Mouse (Mus musculus) CD4-positive, CD25-positive, alpha-beta regulatory T cell, adult 4 months (primary cell): ENCODE measurements around the gene Mboat2. TPM values are rescaled to one million over a fixed set of nuclear protein-coding genes. Genes with fewer than 3 reads are reported as not detected.

Source experiments
- ATAC-seq: one replicate; pipeline ENCODE4 v1.8.0; 2017
- polyA plus RNA-seq, 2 experiments: library from polyadenylated mRNA; unstranded; fragments of 100-300 nt; shearing (Covaris generic); gene quantifications; one replicate each; pipeline ENCODE4 v1.2.1; 2017

Mboat2 gene
- polyA plus RNA-seq, 2 experiments from 2014 or later: 0.15 to 0.34 TPM

GRCm38 (mm10) chr12:24907894-24908293 is 77.2 kb downstream of the Mboat2 start:
- ATAC-seq: no peak

GRCm38 (mm10) chr12:24909679-24910078 is 79.0 kb downstream of the Mboat2 start:
- ATAC-seq: no peak

GRCm38 (mm10) chr12:24912174-24912573 is 81.5 kb downstream of the Mboat2 start:
- no peak for ATAC-seq

- ATAC-seq: no peak
Measured at GRCm38 (mm10) chr12:24912876-24913275, 82.2 kb downstream of the Mboat2 start.

- ATAC-seq: no peak
Measured at GRCm38 (mm10) chr12:24918575-24919262, 88.0 kb downstream of the Mboat2 start.

GRCm38 (mm10) chr12:24920861-24921260 is 90.2 kb downstream of the Mboat2 start:
- ATAC-seq: no peak

- ATAC-seq: no peak
Measured at GRCm38 (mm10) chr12:24924003-24924402, 93.3 kb downstream of the Mboat2 start.

GRCm38 (mm10) chr12:24925276-24925675 is 94.6 kb downstream of the Mboat2 start:
- no peak for ATAC-seq

GRCm38 (mm10) chr12:24925684-24926083 is 95.0 kb downstream of the Mboat2 start:
- no peak for ATAC-seq

GRCm38 (mm10) chr12:24928051-24928748 is 97.5 kb downstream of the Mboat2 start:
- no peak for ATAC-seq

- no peak for ATAC-seq
Measured at GRCm38 (mm10) chr12:24929043-24929442, 98.4 kb downstream of the Mboat2 start.

GRCm38 (mm10) chr12:24930760-24931159 is 100.1 kb downstream of the Mboat2 start:
- ATAC-seq: no peak

GRCm38 (mm10) chr12:24932120-24932519 is 101.4 kb downstream of the Mboat2 start:
- no peak for ATAC-seq

GRCm38 (mm10) chr12:24933206-24933775 is 102.6 kb downstream of the Mboat2 start:
- no peak for ATAC-seq

GRCm38 (mm10) chr12:24933996-24934395 is 103.3 kb downstream of the Mboat2 start:
- ATAC-seq: no peak

GRCm38 (mm10) chr12:24936281-24936680 is 105.6 kb downstream of the Mboat2 start:
- ATAC-seq: no peak

- no peak for ATAC-seq
Measured at GRCm38 (mm10) chr12:24939372-24939771, 108.7 kb downstream of the Mboat2 start.

- ATAC-seq: no peak
Measured at GRCm38 (mm10) chr12:24942619-24943287, 112.1 kb downstream of the Mboat2 start.

- no peak for ATAC-seq
Measured at GRCm38 (mm10) chr12:24943427-24943826, 112.7 kb downstream of the Mboat2 start.

- no peak for ATAC-seq
Measured at GRCm38 (mm10) chr12:24944597-24944996, 113.9 kb downstream of the Mboat2 start.

GRCm38 (mm10) chr12:24947065-24947464 is 116.4 kb downstream of the Mboat2 start:
- ATAC-seq: no peak

- ATAC-seq: no peak
Measured at GRCm38 (mm10) chr12:24948344-24948743, 117.7 kb downstream of the Mboat2 start.

GRCm38 (mm10) chr12:24950376-24951046 is 119.8 kb downstream of the Mboat2 start:
- no peak for ATAC-seq
